Mouse (Mus musculus): Measurements from ENCODE around the gene D11Wsu47e.

D11Wsu47e gene

DNA sequence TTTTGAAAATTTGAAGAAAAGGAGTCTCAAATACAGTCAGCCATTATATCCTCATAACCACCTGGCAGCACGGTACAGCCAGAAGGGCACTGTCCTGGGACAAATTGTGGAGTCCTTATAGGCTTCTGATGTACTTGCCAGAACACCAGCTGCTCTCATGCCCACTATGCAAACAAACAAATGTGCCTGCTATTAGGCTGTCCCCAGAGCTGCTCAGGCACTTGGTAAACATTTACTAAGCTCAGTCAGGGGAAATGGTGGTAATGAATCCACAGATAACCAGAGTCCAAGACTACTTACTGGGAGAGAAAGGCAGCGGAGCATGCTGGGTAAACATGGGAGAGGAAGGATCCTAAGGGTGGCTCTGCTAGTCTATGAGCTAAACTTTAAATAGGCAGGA lies 17.1 kb upstream of the D11Wsu47e start:
- no peak for DNase-seq

DNA sequence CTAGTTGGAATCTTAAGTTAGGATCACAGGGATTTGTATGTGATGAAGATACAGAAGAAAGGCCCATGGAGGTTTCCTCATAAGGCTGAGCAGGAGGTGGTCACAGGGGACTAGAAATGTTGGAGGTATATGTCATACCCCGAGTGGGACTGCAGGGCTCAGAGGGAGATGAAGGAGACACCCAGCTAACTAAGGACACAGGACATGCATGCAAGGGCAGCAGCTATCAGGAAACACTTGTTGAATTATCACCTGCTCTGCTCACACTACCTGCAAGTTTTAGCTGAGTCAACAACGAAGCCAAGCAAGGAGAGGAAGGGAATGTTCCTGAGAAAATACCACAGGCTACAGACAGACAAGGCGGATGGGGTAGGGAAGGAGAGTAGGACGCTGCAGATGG lies 16.5 kb upstream of the D11Wsu47e start:
- DNase-seq: no peak

DNA sequence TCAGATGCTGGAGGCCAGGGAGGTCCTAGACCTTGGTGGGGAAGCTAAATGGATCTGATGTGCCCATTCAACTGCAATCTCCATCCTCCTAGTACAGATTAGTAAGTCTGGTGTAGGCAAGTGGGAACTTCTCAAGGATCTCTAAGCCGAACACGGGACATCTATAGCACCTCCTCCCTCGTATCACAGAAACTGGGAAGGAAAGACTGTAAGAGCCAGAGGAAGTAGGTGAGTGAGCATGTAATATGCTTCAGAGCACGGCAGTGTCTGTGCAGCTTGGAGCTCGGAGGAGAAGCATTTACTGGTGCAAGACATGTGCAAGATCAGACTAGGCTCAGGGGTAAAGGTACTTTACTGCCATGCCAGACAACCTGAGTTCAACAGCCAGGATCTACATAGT lies 15.4 kb upstream of the D11Wsu47e start:
- DNase-seq: no peak

DNA sequence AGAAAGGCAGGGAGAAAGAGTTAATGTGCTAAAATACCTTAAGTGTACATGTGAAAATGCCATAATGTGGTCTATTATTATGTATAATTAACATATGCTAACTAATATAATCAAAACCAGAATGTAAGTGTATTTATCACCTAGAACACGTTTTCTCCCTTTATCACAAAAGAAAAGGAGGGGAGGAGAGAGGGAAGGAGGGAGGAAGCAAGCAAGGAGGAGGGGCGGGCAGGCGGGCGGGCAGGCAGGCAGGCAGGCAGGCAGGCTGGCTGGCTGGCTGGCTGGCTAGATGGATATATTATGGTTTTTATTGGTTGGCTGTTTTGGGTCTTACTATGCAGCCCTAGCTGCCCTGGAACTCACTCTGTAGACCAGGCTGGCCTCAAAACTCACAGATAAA lies 14.5 kb upstream of the D11Wsu47e start:
- no peak for DNase-seq

DNA sequence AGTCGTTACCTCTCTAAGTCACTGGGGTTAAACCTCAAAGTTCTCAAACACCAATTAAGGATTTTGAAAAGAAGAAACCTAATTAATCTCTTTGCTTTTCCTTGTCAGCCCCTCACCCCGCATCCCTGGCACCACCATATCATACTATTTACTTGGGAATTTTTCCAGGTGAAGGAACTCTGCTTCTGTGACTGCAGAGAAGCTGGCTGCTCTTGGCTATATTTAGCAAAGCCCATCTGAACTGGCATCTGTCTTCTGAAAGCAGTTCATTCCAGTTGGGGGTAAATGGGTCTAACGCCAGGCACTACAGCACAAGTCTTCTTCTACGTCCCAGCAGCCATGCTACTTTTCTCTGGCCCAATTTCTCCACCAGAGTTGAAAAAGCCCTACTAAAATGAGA lies 10.6 kb upstream of the D11Wsu47e start:
- DNase-seq: no peak

DNA sequence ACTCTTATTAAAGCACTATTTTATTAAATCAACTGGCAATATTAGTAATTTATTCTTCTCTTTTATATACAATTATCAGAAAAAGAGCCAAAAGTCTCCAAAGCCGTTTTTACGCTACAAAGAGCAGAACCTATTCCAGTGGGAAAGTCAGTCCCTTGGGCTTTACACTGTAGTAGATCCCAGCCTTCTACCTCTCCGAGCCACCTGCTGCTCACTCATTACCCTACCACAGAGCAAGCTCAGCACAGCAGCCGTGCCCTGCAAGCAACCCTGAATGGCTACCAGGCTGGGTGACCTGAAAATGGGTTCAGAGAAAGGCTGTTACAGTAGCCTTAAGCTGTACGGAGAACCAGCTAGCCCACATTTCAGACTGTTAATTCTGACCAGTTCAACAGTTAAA lies 9.6 kb upstream of the D11Wsu47e start:
- no peak for DNase-seq

DNA sequence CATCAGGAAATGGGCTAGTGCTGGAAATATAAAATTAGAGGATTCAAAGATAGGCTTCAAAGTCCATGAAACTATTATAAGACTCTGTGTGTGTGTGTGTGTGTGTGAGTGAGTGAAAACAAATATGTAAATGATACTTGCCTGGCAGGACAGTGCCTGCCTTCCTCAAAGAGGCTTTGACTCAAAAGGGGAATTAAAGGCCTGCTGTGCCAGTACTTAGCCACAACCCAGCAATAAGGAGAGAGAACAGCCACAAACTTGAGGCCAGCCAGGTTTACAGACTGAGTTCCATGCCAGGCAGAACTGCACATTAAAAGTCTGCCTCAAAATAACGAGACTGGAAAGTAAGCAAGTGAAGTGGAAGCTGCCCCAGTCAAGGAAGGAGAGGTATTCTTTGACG lies 7.4 kb upstream of the D11Wsu47e start:
- DNase-seq: no peak

DNA sequence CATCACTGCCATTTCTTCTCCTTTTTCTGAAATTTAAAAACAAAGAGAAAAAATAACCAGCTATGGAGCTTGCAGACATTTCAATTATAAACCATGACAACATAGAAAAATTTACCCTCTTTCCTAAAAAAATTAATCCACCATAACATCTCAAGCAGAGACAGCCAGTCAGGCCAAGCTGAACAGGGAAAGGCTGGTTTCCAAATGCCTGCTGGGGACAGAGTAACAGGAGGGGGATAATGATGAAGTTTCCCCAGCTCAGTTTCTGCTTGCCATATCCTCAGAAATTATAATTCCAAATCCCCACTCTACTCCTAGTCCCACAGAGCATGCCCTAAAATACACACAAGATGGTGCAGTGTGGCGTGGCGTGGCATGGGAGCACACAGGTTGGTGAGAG lies 6.8 kb upstream of the D11Wsu47e start:
- DNase-seq: no peak

DNA sequence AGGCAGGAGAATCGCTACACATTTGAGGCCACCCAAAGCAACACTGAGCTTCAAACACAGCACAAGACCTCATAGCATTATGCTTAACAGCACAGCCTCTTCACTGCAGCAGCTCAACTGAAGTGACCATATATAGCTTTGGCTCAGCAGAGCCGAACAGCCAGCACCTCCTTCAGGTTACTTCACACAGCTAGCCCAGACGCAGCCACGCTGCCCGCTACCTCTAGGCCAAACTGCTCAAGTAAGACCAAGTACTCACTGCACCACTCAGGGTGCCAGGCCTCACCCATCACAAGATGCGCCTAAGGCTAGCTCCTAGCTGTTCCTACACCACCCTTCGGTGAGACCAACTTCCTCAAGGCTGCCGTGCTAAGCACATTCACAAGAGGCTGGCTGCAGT lies 5.8 kb upstream of the D11Wsu47e start:
- DNase-seq: no peak

DNA sequence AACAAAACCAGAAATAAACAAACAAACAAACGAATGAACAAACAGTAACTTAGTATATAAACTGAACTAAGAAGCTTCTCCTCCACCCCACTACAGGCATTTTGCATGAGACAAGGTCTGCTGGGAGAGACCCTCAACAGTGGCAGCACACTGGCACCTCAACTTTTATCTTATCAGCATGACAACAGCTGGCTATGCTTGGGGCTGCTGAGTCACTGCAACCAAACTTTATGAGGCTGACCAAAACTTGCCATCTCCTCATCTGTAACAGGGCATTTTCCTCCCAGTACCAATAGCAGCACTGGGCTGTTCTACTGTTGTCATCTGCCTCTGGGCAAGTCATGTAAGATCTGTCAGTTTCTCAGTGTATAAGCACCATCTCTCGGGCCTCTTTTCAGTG lies 3.3 kb upstream of the D11Wsu47e start:
- DNase-seq: no peak

DNA sequence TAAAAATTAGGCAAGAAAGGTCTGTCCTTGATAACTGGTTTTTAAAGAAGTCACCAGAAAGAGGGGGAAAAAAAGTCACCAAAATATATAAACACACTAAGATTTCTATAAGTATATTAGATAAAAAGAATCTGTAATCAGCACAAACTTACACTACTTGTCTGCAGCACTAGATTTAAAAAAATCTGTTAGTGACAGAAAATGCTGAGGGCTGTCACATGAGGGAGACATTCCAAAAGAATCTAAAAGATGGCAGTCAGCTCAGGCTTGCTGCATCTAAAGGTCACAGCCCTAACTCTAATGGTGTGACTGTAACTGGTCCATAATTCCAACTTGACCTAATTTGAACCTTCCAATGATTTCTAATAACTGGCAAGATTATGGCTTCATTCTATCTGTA lies 2.2 kb upstream of the D11Wsu47e start:
- DNase-seq: no peak

DNA sequence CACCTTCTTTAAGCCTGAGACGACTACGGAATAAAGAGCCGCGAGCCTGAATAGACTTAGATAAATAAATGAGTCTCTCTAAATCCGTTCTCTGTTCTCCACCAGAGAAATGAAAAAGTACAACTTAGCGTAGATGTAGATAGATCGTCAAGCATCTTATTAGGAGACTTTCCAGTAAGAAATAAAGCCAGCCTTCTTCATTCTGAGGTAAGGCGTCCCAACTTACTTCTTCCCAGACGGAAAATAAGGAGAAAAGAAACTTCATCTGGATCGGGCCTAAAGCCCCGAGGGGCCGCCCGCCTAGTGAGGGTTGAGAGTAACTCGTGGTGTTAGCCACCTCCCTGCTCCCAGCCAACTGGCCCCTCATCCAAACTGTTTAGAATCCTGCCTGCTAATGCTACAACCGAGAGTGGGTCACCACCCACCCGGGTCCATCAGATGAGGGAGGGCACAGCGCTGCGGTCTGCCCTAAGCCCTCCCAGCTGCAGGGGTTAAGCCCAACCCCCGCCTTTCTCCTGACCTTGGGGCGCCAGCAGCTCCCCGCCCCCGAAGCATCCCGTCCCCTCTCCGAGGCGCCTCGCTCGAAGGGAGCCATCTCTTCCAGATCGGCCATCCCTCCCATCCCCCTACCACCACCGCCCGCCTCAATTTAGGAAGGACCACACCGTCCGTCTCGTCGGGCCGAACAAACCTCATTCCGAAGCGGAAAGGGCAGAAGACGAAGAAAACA lies 1.1 kb upstream of the D11Wsu47e start:
- DNase-seq: peak; percentile 96

DNA sequence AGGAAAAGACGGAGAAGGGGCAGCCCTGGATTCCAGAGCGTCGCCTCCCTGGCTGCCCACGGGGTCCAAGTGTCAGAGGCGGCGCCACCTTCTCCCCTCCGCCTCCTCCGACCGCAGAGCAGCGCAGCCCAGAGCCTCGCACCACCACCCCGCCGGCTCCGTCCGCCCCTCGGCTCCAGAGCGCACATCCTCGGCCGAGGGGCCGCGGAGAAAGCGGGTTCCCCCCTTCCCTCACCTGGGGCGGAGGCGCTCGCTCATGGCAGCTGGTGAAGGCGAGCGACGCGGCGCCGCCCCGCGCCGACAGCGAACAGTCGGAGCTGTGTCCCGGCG lies 620 bp upstream of the D11Wsu47e start:
- DNase-seq: no peak

DNA sequence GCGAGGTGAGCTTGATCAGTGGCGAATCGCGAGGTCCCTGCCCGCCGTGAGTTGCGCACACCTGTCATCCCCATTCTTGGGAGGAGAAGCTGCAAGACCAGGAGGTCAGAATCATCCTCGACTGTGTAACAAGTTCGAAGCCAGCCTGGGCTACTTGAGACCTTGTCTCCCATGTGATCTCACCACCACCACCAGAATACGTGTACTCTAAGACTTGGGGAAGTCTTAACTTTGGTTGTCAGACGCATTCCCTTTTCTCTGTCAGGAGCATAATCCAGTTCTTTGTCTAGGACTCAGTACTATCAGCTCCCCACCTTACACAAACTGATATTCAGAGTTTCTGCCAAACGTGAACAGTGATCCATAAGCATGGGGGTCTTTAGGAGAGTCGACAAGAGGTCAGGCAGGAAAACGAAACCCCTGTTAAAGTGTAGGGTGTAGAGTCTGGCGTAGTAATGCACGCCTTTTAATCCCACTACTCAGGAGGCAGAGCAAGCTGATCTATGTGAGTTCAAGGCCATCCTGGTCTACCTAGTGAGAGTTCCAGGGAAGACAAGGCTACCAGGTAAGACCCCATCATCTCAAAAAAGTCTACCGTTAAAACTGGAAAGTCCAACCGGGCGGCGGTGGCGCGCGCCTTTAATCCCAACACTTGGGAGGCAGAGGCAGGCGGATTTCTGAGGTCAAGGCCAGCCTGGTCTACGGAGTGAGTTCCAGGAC lies 655 bp downstream of the D11Wsu47e start:
- DNase-seq: peak; percentile 87

DNA sequence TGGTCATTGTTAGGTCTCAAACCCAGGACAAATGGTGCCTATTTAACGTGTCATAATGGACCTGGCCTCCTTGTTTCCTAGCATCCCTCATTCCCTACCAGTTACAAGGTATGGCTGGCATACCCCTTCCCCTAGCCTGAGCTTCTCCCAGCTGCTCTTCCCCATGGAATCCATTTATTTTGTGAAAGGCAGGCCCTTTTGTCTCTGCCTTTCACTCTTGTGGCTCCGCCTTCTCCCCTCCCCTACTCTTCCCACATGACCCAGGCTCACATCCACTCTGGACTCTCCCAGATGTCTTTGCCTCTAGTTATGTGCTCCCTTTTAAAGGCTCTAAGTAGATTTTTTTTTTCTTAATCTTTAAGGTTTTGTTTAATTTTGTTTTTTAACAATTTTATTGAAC lies 2.8 kb downstream of the D11Wsu47e start:
- DNase-seq: no peak

DNA sequence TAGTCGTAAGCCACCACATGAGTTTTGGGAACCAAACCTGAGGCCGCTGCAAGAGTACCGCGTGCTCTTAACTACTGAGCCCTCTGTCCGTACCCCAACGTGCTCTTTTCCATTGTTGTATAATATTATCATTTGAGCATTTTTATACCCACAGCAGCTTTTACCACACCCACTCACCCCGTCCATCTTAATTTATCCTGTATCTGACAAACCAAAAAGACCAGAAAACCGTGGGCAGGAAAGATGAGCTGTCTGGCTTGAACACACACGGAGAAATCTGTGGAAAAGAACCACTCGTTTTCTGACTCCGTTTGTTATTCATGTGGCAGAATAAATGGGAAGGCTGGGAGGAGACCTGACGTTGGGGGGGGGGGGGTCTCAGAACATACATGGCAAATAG lies 6.3 kb downstream of the D11Wsu47e start:
- DNase-seq: no peak

DNA sequence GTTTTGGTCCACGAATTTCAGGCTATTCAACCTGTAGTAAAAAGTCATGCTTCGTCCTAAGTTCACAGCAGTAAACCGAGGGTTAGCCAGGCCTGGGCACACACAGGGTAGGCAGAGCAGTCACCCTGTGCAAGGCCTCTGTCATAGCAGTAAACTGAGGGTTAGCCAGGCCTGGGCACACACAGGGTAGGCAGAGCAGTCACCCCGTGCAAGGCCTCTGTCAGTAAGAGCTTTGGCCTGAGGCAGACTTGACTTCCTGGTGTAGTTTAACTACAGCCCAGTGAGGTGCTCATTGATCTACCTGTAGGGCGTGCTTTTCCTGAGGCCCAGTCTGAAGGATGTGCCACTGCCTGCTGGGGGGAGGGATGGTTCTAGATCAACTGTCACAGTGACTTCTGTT lies 7.1 kb downstream of the D11Wsu47e start:
- DNase-seq: peak; percentile 90

DNA sequence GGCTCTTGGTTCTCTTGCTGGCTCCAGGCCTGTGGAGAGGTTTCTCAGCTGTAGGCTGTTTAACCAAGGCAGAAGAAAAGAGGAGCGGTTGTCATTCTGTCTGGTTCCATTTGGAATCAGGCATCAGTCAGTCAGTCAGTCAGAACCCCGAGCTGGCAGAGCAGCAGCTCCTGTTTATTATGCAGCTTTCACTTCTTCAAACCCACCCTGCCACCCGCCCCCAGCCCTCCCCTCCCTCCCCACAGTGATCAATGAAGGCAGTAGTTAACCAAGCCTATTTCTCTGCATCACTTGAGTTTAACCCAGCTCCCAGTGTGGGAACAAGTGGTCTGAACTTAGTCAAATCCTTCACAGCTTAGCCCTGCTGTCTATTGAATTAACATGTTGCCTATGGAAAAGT lies 7.6 kb downstream of the D11Wsu47e start:
- no peak for DNase-seq

DNA sequence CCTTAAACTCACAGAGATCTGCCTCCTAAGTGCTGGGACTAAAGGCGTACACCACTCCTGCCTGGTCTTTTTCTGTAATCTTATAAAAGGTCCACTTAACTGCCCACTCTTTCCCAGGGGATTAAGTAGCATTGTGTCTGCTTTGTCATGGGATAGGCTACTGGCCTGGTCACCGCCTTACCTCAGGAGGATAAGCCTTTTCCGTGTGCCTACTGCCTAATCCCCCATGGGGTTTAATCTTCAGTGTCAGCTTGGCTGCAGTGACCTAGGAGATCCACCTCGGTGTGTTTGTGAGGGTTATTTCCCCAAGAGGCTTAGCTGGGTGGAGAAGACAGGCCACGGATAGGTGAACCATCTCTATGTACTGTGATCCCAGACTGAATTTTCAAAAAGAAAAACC lies 13.4 kb downstream of the D11Wsu47e start:
- no peak for DNase-seq

DNA sequence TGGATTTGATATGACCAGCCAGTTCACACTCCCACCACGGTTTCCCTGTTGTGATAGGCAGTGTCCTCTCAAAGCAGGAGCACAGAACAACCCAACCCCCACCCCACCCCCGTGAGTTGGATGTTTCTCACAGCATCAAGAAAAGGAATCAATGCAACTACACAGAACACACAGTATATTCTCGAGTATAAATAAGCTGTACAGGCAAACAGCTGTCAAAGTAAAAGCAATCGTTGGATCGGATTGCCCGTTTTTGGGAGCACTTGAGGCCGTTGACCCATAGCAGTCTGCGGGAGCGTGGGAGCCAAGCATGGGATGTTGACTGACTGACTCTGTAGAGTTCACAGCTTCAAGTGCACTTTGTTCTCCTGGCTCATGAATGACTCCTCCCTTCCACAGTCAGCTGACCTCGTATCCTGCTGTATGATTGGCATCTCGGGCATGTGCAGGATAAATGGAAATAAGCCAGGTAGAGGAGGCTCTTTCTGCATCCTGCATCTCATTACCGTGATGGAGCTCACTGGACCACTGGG lies 13.9 kb downstream of the D11Wsu47e start:
- peak; percentile 97 for DNase-seq

DNA sequence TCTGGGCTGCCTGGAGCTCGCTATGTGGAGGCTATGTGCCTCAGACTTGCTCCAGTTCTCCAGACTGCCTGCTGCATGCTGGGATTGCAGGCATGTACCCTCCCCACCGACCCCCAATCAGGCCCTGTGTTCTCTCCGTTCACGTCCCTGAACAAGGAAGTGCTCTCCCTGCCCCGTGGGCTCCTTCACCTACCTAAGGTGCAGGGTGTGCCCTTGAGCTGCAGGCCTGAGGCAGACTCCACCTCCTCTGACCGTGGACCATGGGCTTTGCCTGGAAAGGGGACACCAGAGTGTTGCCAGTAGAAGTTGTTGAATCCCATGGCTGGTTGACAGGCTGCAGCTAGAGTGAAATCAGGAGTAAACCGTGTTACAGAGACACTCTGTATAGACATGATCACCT lies 15.4 kb downstream of the D11Wsu47e start:
- DNase-seq: no peak

DNA sequence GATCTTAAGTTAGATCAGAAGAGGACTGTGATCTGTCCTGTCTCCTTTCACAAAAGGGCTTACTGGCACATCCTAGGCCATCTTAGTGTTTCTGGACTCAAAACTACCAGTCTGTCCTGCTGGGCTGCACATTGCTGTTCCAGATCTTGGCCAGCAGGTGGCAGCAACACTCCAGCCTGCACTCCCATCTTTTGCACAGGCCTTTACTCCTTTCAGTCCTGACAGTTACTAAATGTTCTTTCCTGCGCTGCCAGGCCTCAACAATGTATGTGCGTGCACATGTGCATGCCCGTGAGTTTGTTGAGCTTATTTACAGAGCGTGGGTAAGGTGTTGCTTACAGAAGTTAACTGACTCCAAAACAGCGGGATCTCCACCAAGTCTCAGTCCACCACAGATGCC lies 19.5 kb downstream of the D11Wsu47e start:
- peak; percentile 96 for DNase-seq

DNA sequence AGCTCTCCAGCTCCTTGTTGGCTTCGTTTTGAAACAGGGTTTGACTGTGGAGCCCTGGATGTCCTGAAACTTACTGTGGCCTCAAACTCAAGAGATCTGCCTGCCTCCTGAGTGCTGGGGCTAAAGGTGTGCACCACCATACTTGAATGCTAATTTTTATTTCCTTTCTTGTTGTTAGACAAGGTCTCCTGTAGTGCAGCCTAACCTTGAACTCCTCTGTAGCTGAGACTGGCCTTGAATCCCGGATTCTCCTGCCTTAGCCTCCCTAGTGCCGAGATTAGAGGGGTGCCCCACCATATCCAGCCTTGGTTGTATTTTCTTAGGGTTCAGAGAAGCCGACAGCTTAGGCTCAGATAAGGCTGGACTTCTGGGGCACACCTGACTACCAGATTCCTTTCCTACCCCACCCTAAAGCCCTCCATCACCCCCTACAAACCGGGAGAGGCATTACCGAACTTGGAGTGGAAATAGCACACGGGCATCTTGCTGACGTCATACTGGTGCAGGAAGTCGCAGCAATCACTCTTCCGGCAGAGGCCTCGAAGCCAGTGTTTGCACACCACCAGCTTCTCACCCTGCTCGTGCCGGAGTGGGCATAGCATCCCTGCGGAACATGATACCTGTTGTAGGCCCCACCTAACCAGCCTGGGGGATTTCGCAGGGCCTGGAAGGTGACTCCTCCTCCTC lies 21.9 kb downstream of the D11Wsu47e start:
- DNase-seq: no peak

DNA sequence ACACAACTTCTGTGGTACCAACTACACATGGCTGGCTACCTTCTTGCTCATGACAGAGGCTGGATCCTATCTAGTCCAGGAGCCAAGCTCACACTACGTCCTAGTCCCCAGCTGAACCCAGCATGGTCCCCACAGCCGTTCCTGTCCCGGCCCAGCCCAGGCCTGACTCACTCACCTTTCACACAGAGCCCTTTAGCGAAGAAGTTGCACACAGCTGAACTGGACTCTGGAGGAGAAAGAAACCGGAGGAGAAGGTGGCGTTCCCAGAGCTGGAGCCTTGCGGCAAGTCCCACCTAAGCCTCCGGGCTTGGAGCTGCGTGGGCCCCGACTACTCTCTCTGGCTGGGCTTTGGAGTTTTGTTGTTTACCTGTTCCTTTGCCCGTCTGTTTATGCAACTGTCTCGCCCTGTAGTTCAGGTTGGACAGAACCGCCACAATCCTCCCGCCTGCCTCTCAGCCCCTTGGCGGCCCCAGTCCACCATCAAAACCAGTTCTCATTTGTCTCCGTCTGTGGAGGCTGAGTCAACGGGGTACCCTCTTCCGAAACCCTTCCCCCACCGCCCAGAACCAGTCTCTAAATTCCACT lies 24.5 kb downstream of the D11Wsu47e start:
- DNase-seq: no peak

Measured in heart, adult 11 months (tissue).